Mouse (Mus musculus): Measurements from ENCODE around the gene Mrps23.

The Mrps23 gene

GRCm38 (mm10) chr11:88207697-88208096 lies 3.5 kb downstream of the Mrps23 start:
- DNase-seq (ENCODE audit: low read depth in 1 of 2, low spot score in 2 of 2), result no peak

- DNase-seq (ENCODE audit: low read depth in 1 of 2, low spot score in 2 of 2), result no peak
Observed at GRCm38 (mm10) chr11:88211824-88212582, 7.8 kb downstream of the Mrps23 start.

- no peak for DNase-seq (ENCODE audit: low read depth in 1 of 2, low spot score in 2 of 2)
Observed at GRCm38 (mm10) chr11:88213757-88214156, 9.6 kb downstream of the Mrps23 start.

GRCm38 (mm10) chr11:88214881-88215831 lies 11.0 kb downstream of the Mrps23 start:
- no peak for DNase-seq (ENCODE audit: low read depth in 1 of 2, low spot score in 2 of 2)

- DNase-seq (ENCODE audit: low read depth in 1 of 2, low spot score in 2 of 2), result peak in 1 of 2 experiments; percentile 32
Observed at GRCm38 (mm10) chr11:88216231-88216685, 12.1 kb downstream of the Mrps23 start.

GRCm38 (mm10) chr11:88218155-88218554 lies 14.0 kb downstream of the Mrps23 start:
- DNase-seq (ENCODE audit: low read depth in 1 of 2, low spot score in 2 of 2), result no peak

- no peak for DNase-seq (ENCODE audit: low read depth in 1 of 2, low spot score in 2 of 2)
Observed at GRCm38 (mm10) chr11:88218586-88218985, 14.4 kb downstream of the Mrps23 start.

- DNase-seq (ENCODE audit: low read depth in 1 of 2, low spot score in 2 of 2), result no peak
Observed at GRCm38 (mm10) chr11:88221929-88222475, 17.8 kb downstream of the Mrps23 start.

- DNase-seq (ENCODE audit: low read depth in 1 of 2, low spot score in 2 of 2), result no peak
Observed at GRCm38 (mm10) chr11:88227001-88227957, 23.1 kb downstream of the Mrps23 start.

- DNase-seq (ENCODE audit: low read depth in 1 of 2, low spot score in 2 of 2), result no peak
Observed at GRCm38 (mm10) chr11:88231213-88231790, 27.1 kb downstream of the Mrps23 start.

GRCm38 (mm10) chr11:88233528-88234427 lies 29.6 kb downstream of the Mrps23 start:
- no peak for DNase-seq (ENCODE audit: low read depth in 1 of 2, low spot score in 2 of 2)

GRCm38 (mm10) chr11:88234789-88235188 lies 30.6 kb downstream of the Mrps23 start:
- no peak for DNase-seq (ENCODE audit: low read depth in 1 of 2, low spot score in 2 of 2)

- no peak for DNase-seq (ENCODE audit: low read depth in 1 of 2, low spot score in 2 of 2)
Observed at GRCm38 (mm10) chr11:88235221-88236203, 31.3 kb downstream of the Mrps23 start.

GRCm38 (mm10) chr11:88240275-88240674 lies 36.1 kb downstream of the Mrps23 start:
- no peak for DNase-seq (ENCODE audit: low read depth in 1 of 2, low spot score in 2 of 2)

- DNase-seq (ENCODE audit: low read depth in 1 of 2, low spot score in 2 of 2), result no peak
Observed at GRCm38 (mm10) chr11:88240736-88241353, 36.7 kb downstream of the Mrps23 start.

GRCm38 (mm10) chr11:88241468-88242301 lies 37.5 kb downstream of the Mrps23 start:
- no peak for DNase-seq (ENCODE audit: low read depth in 1 of 2, low spot score in 2 of 2)

Data from monocyte, adult 2 months (primary cell).